Mouse (Mus musculus): Measurements from ENCODE around the gene Dnmt3a. TPM values are rescaled to one million over a fixed set of nuclear protein-coding genes. Genes with fewer than 3 reads are reported as not detected.

Gene Dnmt3a
- total and polyA plus RNA-seq, 3 experiments = 13.6 to 56.0 (median 50.9) TPM

- H3K27ac ChIP-seq = peak overlapping the region; percentile 89
- H3K36me3 ChIP-seq (ENCODE audit: control insufficient read depth, insufficient read depth, low read length) = peaks cover 2% of the 10 kb centered on the region; the same call in 1 of the 2 replicates
- intact Hi-C loops (cut with DNase I) = loop anchor here (2.0 kb wide), 1 partner anchor 22 kb away; no protein-coding TSS in a partner anchor
- TF ChIP-seq EP300 (IDR thresholded peaks at IDR 0.05; ENCODE audit: insufficient read depth, low read depth, low read length) = no peak
- TF ChIP-seq CTCF (IDR thresholded peaks at IDR 0.05) = no peak
- no peak for TF ChIP-seq POLR2A (IDR thresholded peaks at IDR 0.05; ENCODE audit: insufficient read depth, low read depth, low read length)
- H3K4me3 ChIP-seq = no peak overlapping the region
- H3K79me2 ChIP-seq (replicated peaks; ENCODE audit: control insufficient read depth, insufficient read depth, low read length) = no peaks in the 10 kb centered on the region
- no peaks in the 10 kb centered on the region for H3K27me3 ChIP-seq (ENCODE audit: control insufficient read depth, insufficient read depth, low read length)
- no peak overlapping the region for H3K9ac ChIP-seq (ENCODE audit: low read depth, low read length)
- H3K4me1 ChIP-seq (ENCODE audit: control insufficient read depth, insufficient read depth, low read length) = peaks cover 18% of the 10 kb centered on the region
- DNase-seq = peak in 1 of 2 experiments; percentile 60
- 19% methylated on average over 7 of the region's 7 CpGs for WGBS
These were observed 24.8 kb upstream of the Dnmt3a start for GRCm38 (mm10) chr12:3780931-3781471.

GRCm38 (mm10) chr12:3781482-3781881, 24.3 kb upstream of the Dnmt3a start:
- Histone ChIP-seq H3K9ac (ENCODE audit: low read depth, low read length) (no peak overlapping the region), H3K4me3 (no peak overlapping the region), H3K36me3 (ENCODE audit: control insufficient read depth, insufficient read depth, low read length) (peaks cover 2% of the 10 kb centered on the region; the same call in 1 of the 2 replicates), H3K27me3 (ENCODE audit: control insufficient read depth, insufficient read depth, low read length) (no peaks in the 10 kb centered on the region), H3K4me1 (ENCODE audit: control insufficient read depth, insufficient read depth, low read length) (peaks cover 18% of the 10 kb centered on the region), H3K79me2 (replicated peaks; ENCODE audit: control insufficient read depth, insufficient read depth, low read length) (no peaks in the 10 kb centered on the region), H3K27ac (peak overlapping the region; percentile 89)
- WGBS = under 1% methylated on average over 8 of the region's 8 CpGs
- TF ChIP-seq EP300 (IDR thresholded peaks at IDR 0.05; ENCODE audit: insufficient read depth, low read depth, low read length) (peak; percentile 71; the same call in 1 of the 2 replicates), CTCF (IDR thresholded peaks at IDR 0.05) (peak; percentile 90), POLR2A (IDR thresholded peaks at IDR 0.05; ENCODE audit: insufficient read depth, low read depth, low read length) (0 out of 2 replicates have a peak, but pooled peaks have one; percentile 34)
- peak; percentile 92 to 93 for DNase-seq
- intact Hi-C loops (cut with DNase I) = loop anchor here (2.0 kb wide), 1 partner anchor 23 kb away; no protein-coding TSS in a partner anchor

DNA sequence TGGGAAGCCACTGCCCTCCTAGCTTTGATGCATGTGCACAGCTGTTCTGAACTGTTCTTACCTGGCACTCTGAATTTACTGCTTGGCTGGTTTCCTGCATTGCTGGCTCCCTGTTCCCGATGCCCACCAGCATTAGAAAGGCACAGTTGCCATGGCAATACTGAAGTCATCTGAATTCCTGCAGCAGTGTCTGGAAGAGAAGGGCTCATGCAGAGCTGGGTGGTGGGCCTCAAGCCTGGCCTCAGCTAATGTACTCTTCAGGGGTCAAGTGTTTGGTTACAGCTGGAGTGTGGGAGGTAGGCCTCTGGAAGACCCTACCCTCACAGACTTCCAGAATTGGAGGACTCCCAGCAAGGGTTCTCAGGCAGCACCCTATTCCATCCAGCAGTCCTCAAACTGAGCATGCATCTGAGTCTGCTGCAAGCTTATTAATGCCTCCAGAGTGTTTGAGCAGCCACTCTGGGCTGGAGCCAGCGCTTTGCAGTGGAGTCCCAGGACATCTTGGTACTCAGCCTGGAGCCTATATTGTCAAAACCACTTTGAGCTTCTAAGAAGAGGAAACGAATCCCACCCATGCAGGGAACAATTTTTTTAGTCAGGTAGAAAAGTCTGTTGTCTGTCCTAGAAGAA, 22.5 kb upstream of the Dnmt3a start:
- Histone ChIP-seq H3K79me2 (replicated peaks; ENCODE audit: control insufficient read depth, insufficient read depth, low read length) (no peaks in the 10 kb centered on the region), H3K4me3 (no peak overlapping the region), H3K27ac (no peak overlapping the region), H3K36me3 (ENCODE audit: control insufficient read depth, insufficient read depth, low read length) (peaks cover 2% of the 10 kb centered on the region; the same call in 1 of the 2 replicates), H3K27me3 (ENCODE audit: control insufficient read depth, insufficient read depth, low read length) (no peaks in the 10 kb centered on the region), H3K9ac (ENCODE audit: low read depth, low read length) (no peak overlapping the region), H3K4me1 (ENCODE audit: control insufficient read depth, insufficient read depth, low read length) (peaks cover 18% of the 10 kb centered on the region)
- intact Hi-C loops (cut with DNase I) = no loop called here
- TF ChIP-seq EP300 (IDR thresholded peaks at IDR 0.05; ENCODE audit: insufficient read depth, low read depth, low read length) (no peak), CTCF (IDR thresholded peaks at IDR 0.05) (no peak), POLR2A (IDR thresholded peaks at IDR 0.05; ENCODE audit: insufficient read depth, low read depth, low read length) (no peak)
- WGBS = 75% methylated on average over 3 of the region's 3 CpGs
- no peak for DNase-seq

DNA sequence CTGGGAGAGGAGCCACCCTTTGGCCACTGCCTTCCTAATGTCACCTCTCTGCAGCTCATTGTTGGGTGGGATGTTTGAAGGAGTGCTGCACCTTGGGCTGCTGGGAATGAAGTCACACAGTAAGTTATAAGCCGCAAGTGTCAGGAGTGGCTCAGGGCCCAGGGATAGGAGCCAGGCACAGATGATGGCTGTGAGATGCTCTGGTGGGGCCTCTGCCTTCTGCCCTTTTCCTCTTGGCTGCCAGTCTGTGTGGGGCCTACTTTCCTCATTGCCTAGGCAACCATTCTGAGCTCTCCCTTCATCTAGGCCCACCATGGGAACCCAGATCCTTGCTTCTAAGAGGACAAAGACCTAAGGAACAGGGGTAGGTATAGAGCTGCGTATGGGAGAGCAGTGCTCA, 21.5 kb upstream of the Dnmt3a start:
- Histone ChIP-seq H3K27me3 (ENCODE audit: control insufficient read depth, insufficient read depth, low read length) (no peaks in the 10 kb centered on the region), H3K79me2 (replicated peaks; ENCODE audit: control insufficient read depth, insufficient read depth, low read length) (no peaks in the 10 kb centered on the region), H3K4me1 (ENCODE audit: control insufficient read depth, insufficient read depth, low read length) (peaks cover 18% of the 10 kb centered on the region), H3K36me3 (ENCODE audit: control insufficient read depth, insufficient read depth, low read length) (peaks cover 2% of the 10 kb centered on the region; the same call in 1 of the 2 replicates), H3K27ac (no peak overlapping the region), H3K9ac (ENCODE audit: low read depth, low read length) (no peak overlapping the region), H3K4me3 (no peak overlapping the region)
- no peak for DNase-seq
- TF ChIP-seq POLR2A (IDR thresholded peaks at IDR 0.05; ENCODE audit: insufficient read depth, low read depth, low read length) (no peak), EP300 (IDR thresholded peaks at IDR 0.05; ENCODE audit: insufficient read depth, low read depth, low read length) (no peak), CTCF (IDR thresholded peaks at IDR 0.05) (no peak)
- intact Hi-C loops (cut with DNase I) = no loop called here
- 98% methylated on average over 2 of the region's 2 CpGs for WGBS

DNA sequence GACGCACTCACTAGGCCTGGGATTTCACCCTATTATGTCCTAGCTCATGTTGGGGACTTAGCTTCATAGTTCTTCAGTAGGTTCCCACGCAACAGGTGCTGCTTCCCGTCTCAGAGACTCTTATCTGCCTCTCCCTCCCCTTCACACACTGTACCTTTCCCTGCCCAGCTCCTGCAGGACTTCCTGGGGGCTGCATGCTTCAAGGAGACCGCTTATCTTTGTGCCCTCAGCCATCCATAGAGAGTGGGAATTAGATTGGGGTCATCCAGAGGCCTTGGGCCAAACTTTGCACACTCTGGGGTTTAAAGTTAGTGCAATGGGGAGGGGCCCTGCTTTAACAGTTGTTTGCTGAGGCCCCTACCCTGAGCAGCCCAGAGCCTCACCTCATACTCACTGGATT, 21.1 kb upstream of the Dnmt3a start:
- TF ChIP-seq EP300 (IDR thresholded peaks at IDR 0.05; ENCODE audit: insufficient read depth, low read depth, low read length) (no peak), CTCF (IDR thresholded peaks at IDR 0.05) (no peak), POLR2A (IDR thresholded peaks at IDR 0.05; ENCODE audit: insufficient read depth, low read depth, low read length) (no peak)
- Histone ChIP-seq H3K27me3 (ENCODE audit: control insufficient read depth, insufficient read depth, low read length) (no peaks in the 10 kb centered on the region), H3K4me3 (no peak overlapping the region), H3K79me2 (replicated peaks; ENCODE audit: control insufficient read depth, insufficient read depth, low read length) (no peaks in the 10 kb centered on the region), H3K27ac (no peak overlapping the region), H3K36me3 (ENCODE audit: control insufficient read depth, insufficient read depth, low read length) (peaks cover 2% of the 10 kb centered on the region; the same call in 1 of the 2 replicates), H3K4me1 (ENCODE audit: control insufficient read depth, insufficient read depth, low read length) (peaks cover 15% of the 10 kb centered on the region), H3K9ac (ENCODE audit: low read depth, low read length) (no peak overlapping the region)
- intact Hi-C loops (cut with DNase I) = no loop called here
- 92% methylated on average over 4 of the region's 4 CpGs for WGBS
- no peak for DNase-seq

DNA sequence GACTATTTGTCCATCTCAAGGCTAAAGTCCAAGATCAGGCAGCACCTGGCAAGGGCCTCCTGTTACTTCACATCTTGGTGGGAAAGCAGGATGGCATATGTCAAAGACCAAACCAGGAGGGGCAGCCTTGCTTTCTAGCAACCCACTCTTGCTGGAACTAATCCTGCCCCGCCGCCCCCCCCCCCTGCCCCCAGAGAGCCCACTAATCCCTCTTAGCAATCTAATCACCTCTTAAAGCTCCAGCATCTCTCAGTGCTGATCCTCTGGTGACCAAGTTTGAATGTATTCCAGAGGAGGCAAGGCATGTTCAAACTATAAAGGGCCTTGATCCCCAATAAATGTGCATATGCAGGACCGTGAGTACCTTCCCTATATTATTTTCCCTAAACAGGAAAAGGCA, 18.8 kb upstream of the Dnmt3a start:
- H3K4me1 ChIP-seq (ENCODE audit: control insufficient read depth, insufficient read depth, low read length) = peaks cover under 1% of the 10 kb centered on the region; the same call in 1 of the 2 replicates
- H3K36me3 ChIP-seq (ENCODE audit: control insufficient read depth, insufficient read depth, low read length) = no peaks in the 10 kb centered on the region
- DNase-seq = no peak
- no peak overlapping the region for H3K9ac ChIP-seq (ENCODE audit: low read depth, low read length)
- H3K27me3 ChIP-seq (ENCODE audit: control insufficient read depth, insufficient read depth, low read length) = no peaks in the 10 kb centered on the region
- no peak for TF ChIP-seq CTCF (IDR thresholded peaks at IDR 0.05)
- TF ChIP-seq POLR2A (IDR thresholded peaks at IDR 0.05; ENCODE audit: insufficient read depth, low read depth, low read length) = no peak
- no peak for TF ChIP-seq EP300 (IDR thresholded peaks at IDR 0.05; ENCODE audit: insufficient read depth, low read depth, low read length)
- H3K4me3 ChIP-seq = no peak overlapping the region
- intact Hi-C loops (cut with DNase I) = no loop called here
- no peak overlapping the region for H3K27ac ChIP-seq
- WGBS = 72% methylated on average over 3 of the region's 3 CpGs
- H3K79me2 ChIP-seq (replicated peaks; ENCODE audit: control insufficient read depth, insufficient read depth, low read length) = no peaks in the 10 kb centered on the region
